Mouse (Mus musculus) heart, embryonic 14.5 days (tissue): ENCODE measurements at regions not wholly inside any gene's neighbourhood (a gene's known extent, or its start where the extent isn't known, plus 50 kb on each side); places are given as distances from the start of the nearest gene placed in this dataset.

Experiments used
- ATAC-seq: fragments of 200-750 bp; cut with Nextera tagmentation; 2 replicates; pipeline ENCODE4 v1.8.0; 2017; ENCODE audit warnings: low read depth, moderate TSS enrichment; ENCODE audit not compliant: insufficient number of reproducible peaks, insufficient read depth, low FRiP score
- H3K27ac ChIP-seq, 2 experiments: fragments of 200-500 bp in 1 of 2; fragments of 300-500 bp in 1 of 2; sonication (generic) in 1 of 2; replicated peaks in 1 of 2; 2 replicates each; pipeline ENCODE4 v1.5.1; 2012 to 2014; ENCODE audit warnings: low read depth in 2 of 2, low read length in 2 of 2, control low read depth in 1 of 2, mild to moderate bottlenecking in 1 of 2, mixed read lengths in 1 of 2; ENCODE audit not compliant: control insufficient read depth in 1 of 2, insufficient read depth in 1 of 2
- H3K27me3 ChIP-seq: fragments of 300-500 bp; sonication (generic); 2 replicates; pipeline ENCODE4 v1.6.1; 2014; ENCODE audit warnings: mild to moderate bottlenecking, low read length, control low read depth; ENCODE audit not compliant: control insufficient read depth, insufficient read depth
- H3K36me3 ChIP-seq: fragments of 300-500 bp; sonication (generic); 2 replicates; pipeline ENCODE4 v1.6.1; 2014; ENCODE audit warnings: mild to moderate bottlenecking, control low read depth, low read length, mixed read lengths; ENCODE audit not compliant: control insufficient read depth, insufficient read depth
- H3K4me1 ChIP-seq, 2 experiments: fragments of 200-500 bp in 1 of 2; fragments of 300-500 bp in 1 of 2; sonication (generic) in 1 of 2; 2 replicates each; pipeline ENCODE4 v1.6.1; 2012 to 2014; ENCODE audit warnings: low read length in 2 of 2, control low read depth in 1 of 2, mixed read lengths in 1 of 2; ENCODE audit not compliant: control insufficient read depth in 2 of 2, insufficient read depth in 2 of 2
- H3K4me2 ChIP-seq: fragments of 300-500 bp; sonication (generic); 2 replicates; pipeline ENCODE4 v1.6.1; 2014; ENCODE audit warnings: mild to moderate bottlenecking, low read length
- H3K4me3 ChIP-seq, 2 experiments: fragments of 200-500 bp in 1 of 2; fragments of 300-500 bp in 1 of 2; sonication (generic) in 1 of 2; 2 replicates each; pipeline ENCODE4 v1.5.1; 2012 to 2014; ENCODE audit warnings: low read length in 2 of 2, mild to moderate bottlenecking in 2 of 2, control low read depth in 1 of 2, low read depth in 1 of 2, moderate library complexity in 1 of 2; ENCODE audit not compliant: control insufficient read depth in 1 of 2, insufficient read depth in 1 of 2
- H3K9ac ChIP-seq: fragments of 300-500 bp; sonication (generic); 2 replicates; pipeline ENCODE4 v1.6.1; 2014; ENCODE audit warnings: mild to moderate bottlenecking, low read length
- H3K9me3 ChIP-seq: fragments of 300-500 bp; sonication (generic); 2 replicates; pipeline ENCODE4 v1.6.1; 2016; ENCODE audit warnings: low read length, control low read depth; ENCODE audit not compliant: control insufficient read depth
- WGBS: fragments of 180-500 bp; shearing (Covaris S2); extraction: QIAGEN DNeasy Blood & Tissue Kit; methylation state at CpG from one replicate; pipeline ENCODE4 v1.1.7; 2014; 5-methylcytosine and 5-hydroxymethylcytosine counted together

GRCm38 (mm10) chr7:129049726-129050125 is 207.1 kb upstream of the Plpp4 start:
- no peak overlapping the region for H3K27ac ChIP-seq
- ATAC-seq = no peak
- H3K4me1 ChIP-seq = no peaks in the 10 kb centered on the region
- no peak overlapping the region for H3K4me2 ChIP-seq
- no peak overlapping the region for H3K9ac ChIP-seq
- H3K4me3 ChIP-seq = no peak overlapping the region
- H3K9me3 ChIP-seq = no peaks in the 10 kb centered on the region
- H3K36me3 ChIP-seq = no peaks in the 10 kb centered on the region
- WGBS = 90% methylated on average over 4 of the region's 4 CpGs
- no peaks in the 10 kb centered on the region for H3K27me3 ChIP-seq

DNA sequence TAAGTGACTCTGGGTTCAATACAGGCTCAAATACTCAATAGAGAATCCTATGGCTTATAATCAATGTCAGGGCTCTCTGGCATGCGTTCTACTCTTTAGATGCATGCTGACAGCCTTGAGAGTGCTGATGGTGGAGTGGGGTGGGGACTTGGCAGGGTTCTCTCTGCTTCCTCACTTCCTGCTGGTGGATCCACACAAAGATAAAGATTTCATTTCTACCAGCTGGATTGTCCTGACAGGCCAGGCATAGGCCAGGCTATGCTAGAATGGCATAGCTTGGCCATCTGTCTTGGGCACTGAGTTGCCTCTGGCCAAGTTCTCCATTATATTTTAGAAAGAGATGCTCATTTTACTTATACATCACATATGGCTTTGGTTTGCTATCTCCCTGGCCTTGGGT is 206.2 kb upstream of the Plpp4 start:
- no peak overlapping the region for H3K4me3 ChIP-seq
- 63% methylated on average over 1 of the region's 1 CpGs for WGBS
- no peaks in the 10 kb centered on the region for H3K27me3 ChIP-seq
- no peaks in the 10 kb centered on the region for H3K9me3 ChIP-seq
- H3K27ac ChIP-seq = no peak overlapping the region
- no peak for ATAC-seq
- no peak overlapping the region for H3K9ac ChIP-seq
- H3K36me3 ChIP-seq = no peaks in the 10 kb centered on the region
- H3K4me1 ChIP-seq = no peaks in the 10 kb centered on the region
- H3K4me2 ChIP-seq = no peak overlapping the region

- no peak overlapping the region for H3K4me3 ChIP-seq
- no peaks in the 10 kb centered on the region for H3K4me1 ChIP-seq
- no peak for ATAC-seq
- no peak overlapping the region for H3K9ac ChIP-seq
- no peaks in the 10 kb centered on the region for H3K9me3 ChIP-seq
- no peaks in the 10 kb centered on the region for H3K27me3 ChIP-seq
- no peak overlapping the region for H3K4me2 ChIP-seq
- 76% methylated on average over 2 of the region's 2 CpGs for WGBS
- H3K27ac ChIP-seq = no peak overlapping the region
- H3K36me3 ChIP-seq = no peaks in the 10 kb centered on the region
Observed at GRCm38 (mm10) chr7:129066891-129067290, 189.9 kb upstream of the Plpp4 start.

- Histone ChIP-seq H3K27me3 (no peaks in the 10 kb centered on the region), H3K9ac (no peak overlapping the region), H3K4me2 (no peak overlapping the region), H3K9me3 (no peaks in the 10 kb centered on the region), H3K4me1 (no peaks in the 10 kb centered on the region), H3K27ac (no peak overlapping the region), H3K36me3 (no peaks in the 10 kb centered on the region), H3K4me3 (no peak overlapping the region)
- WGBS = 75% methylated on average over 4 of the region's 4 CpGs
- ATAC-seq = no peak
Observed at GRCm38 (mm10) chr7:129068137-129068536, 188.7 kb upstream of the Plpp4 start.

DNA sequence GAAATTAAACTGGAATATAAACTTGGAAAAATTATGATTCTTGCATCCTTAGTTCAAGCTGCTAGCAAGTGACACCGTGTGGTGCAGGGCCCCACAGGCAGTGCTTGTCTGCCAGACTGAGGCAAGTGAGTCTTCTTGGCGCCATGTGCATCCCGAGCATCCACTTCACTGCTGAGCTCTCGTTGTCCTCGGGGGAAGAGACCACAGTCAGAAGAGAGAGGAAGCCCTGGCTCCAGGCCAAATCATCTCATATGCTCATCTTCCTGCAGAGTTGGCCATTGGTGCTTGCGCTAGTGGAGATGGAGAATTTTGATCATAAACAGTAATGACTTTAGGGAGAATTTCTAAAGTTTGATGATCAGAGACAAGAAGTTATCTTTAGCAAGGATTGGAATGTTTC is 177.0 kb upstream of the Plpp4 start:
- H3K4me2 ChIP-seq = no peak overlapping the region

DNA sequence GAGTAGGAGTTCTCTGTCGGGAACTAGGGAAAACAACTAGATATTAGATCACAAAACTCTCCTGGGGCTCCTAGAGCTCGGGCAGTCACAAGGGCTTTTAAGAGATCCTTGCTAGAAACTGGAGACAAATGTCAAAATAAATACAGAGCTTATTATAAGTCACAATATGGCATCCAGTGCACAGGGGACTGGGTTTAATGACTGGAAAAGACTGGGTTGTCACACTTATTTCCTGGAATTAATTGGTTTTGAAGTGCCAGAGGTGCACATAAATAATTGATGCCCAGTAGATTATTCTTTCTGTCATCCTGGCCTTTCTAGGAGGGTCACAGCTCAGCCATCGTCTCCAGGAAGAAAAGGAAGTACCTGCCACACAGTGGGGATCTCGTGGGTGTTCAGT is 165.4 kb upstream of the Plpp4 start:
- H3K9me3 ChIP-seq = no peaks in the 10 kb centered on the region
- no peak overlapping the region for H3K4me2 ChIP-seq
- no peak for ATAC-seq
- H3K36me3 ChIP-seq = no peaks in the 10 kb centered on the region
- H3K27ac ChIP-seq = no peak overlapping the region
- 55% methylated on average over 4 of the region's 4 CpGs for WGBS
- no peak overlapping the region for H3K4me3 ChIP-seq
- H3K4me1 ChIP-seq = no peaks in the 10 kb centered on the region
- no peak overlapping the region for H3K9ac ChIP-seq
- H3K27me3 ChIP-seq = no peaks in the 10 kb centered on the region

More for the DNA sequence above, 177.0 kb upstream of the Plpp4 start:
- 76% methylated on average over 6 of the region's 6 CpGs for WGBS
- H3K9me3 ChIP-seq = no peaks in the 10 kb centered on the region
- no peak for ATAC-seq
- no peaks in the 10 kb centered on the region for H3K36me3 ChIP-seq
- no peaks in the 10 kb centered on the region for H3K27me3 ChIP-seq
- H3K4me3 ChIP-seq = no peak overlapping the region
- H3K4me1 ChIP-seq = no peaks in the 10 kb centered on the region
- H3K27ac ChIP-seq = no peak overlapping the region
- H3K9ac ChIP-seq = no peak overlapping the region

- H3K36me3 ChIP-seq = no peaks in the 10 kb centered on the region
- H3K4me1 ChIP-seq = peaks cover 0 to 3% of the 10 kb centered on the region in 2 experiments; a peak in 1 of 4 replicates
- H3K27me3 ChIP-seq = no peaks in the 10 kb centered on the region
- WGBS = 12% methylated on average over 3 of the region's 3 CpGs
- no peak overlapping the region for H3K4me3 ChIP-seq
- no peaks in the 10 kb centered on the region for H3K9me3 ChIP-seq
- H3K9ac ChIP-seq = no peak overlapping the region
- H3K27ac ChIP-seq = peak overlapping the region in 1 of 2 experiments; percentile 57; a peak in 1 of 4 replicates
- no peak for ATAC-seq
- H3K4me2 ChIP-seq = no peak overlapping the region
Observed at GRCm38 (mm10) chr7:129096374-129097069, 160.3 kb upstream of the Plpp4 start.

- H3K9me3 ChIP-seq = no peaks in the 10 kb centered on the region
- peaks cover 0 to 4% of the 10 kb centered on the region in 2 experiments; a peak in 2 of 4 replicates for H3K4me1 ChIP-seq
- H3K36me3 ChIP-seq = no peaks in the 10 kb centered on the region
- H3K4me3 ChIP-seq = no peak overlapping the region
- H3K27me3 ChIP-seq = no peaks in the 10 kb centered on the region
- 75% methylated on average over 4 of the region's 4 CpGs for WGBS
- no peak overlapping the region for H3K27ac ChIP-seq
- ATAC-seq = no peak
- no peak overlapping the region for H3K4me2 ChIP-seq
- no peak overlapping the region for H3K9ac ChIP-seq
Observed at GRCm38 (mm10) chr7:129102437-129102836, 154.4 kb upstream of the Plpp4 start.
